Mouse (Mus musculus): ENCODE measurements around the gene Pigg. TPM values are rescaled to one million over a fixed set of nuclear protein-coding genes. Genes with fewer than 3 reads are reported as not detected.
A peak's percentile ranks its signal among the peaks of the same experiment; 100 is the strongest.

Gene Pigg
- polyA plus RNA-seq, 1 experiment, result 7.9 TPM

- Histone ChIP-seq H3K4me1 (ENCODE audit: control insufficient read depth, insufficient read depth, low read length) (peaks cover 3% of the 10 kb centered on the region; the same call in 1 of the 2 replicates), H3K27ac (ENCODE audit: insufficient read depth, low read length) (no peak overlapping the region), H3K4me3 (ENCODE audit: insufficient read depth, low read length) (peak overlapping the region; percentile 52)
- no peak for TF ChIP-seq CTCF (IDR thresholded peaks at IDR 0.05; ENCODE audit: borderline replicate concordance, insufficient read depth, low read length)
- no peak for TF ChIP-seq POLR2A (IDR thresholded peaks at IDR 0.05; ENCODE audit: low read depth, low read length)
These were observed 56.0 kb downstream of the Pigg start for GRCm38 (mm10) chr5:108368446-108368845.

- Histone ChIP-seq H3K4me1 (ENCODE audit: control insufficient read depth, insufficient read depth, low read length) (peaks cover 3% of the 10 kb centered on the region; the same call in 1 of the 2 replicates), H3K27ac (ENCODE audit: insufficient read depth, low read length) (no peak overlapping the region), H3K4me3 (ENCODE audit: insufficient read depth, low read length) (peak overlapping the region; percentile 52)
- no peak for TF ChIP-seq POLR2A (IDR thresholded peaks at IDR 0.05; ENCODE audit: low read depth, low read length)
These were observed 56.6 kb downstream of the Pigg start for GRCm38 (mm10) chr5:108368851-108369621.

GRCm38 (mm10) chr5:108369964-108370363, 57.6 kb downstream of the Pigg start:
- H3K4me3 ChIP-seq (ENCODE audit: insufficient read depth, low read length), result no peak overlapping the region
- H3K27ac ChIP-seq (ENCODE audit: insufficient read depth, low read length), result no peak overlapping the region
- H3K4me1 ChIP-seq (ENCODE audit: control insufficient read depth, insufficient read depth, low read length), result peaks cover 3% of the 10 kb centered on the region; the same call in 1 of the 2 replicates
- TF ChIP-seq POLR2A (IDR thresholded peaks at IDR 0.05; ENCODE audit: low read depth, low read length) (no peak), CTCF (IDR thresholded peaks at IDR 0.05; ENCODE audit: borderline replicate concordance, insufficient read depth, low read length) (no peak)

- TF ChIP-seq CTCF (IDR thresholded peaks at IDR 0.05; ENCODE audit: borderline replicate concordance, insufficient read depth, low read length) (no peak), POLR2A (IDR thresholded peaks at IDR 0.05; ENCODE audit: low read depth, low read length) (no peak)
- no peaks in the 10 kb centered on the region for H3K4me1 ChIP-seq (ENCODE audit: control insufficient read depth, insufficient read depth, low read length)
- no peak overlapping the region for H3K4me3 ChIP-seq (ENCODE audit: insufficient read depth, low read length)
- H3K27ac ChIP-seq (ENCODE audit: insufficient read depth, low read length), result no peak overlapping the region
These were observed 61.7 kb downstream of the Pigg start for GRCm38 (mm10) chr5:108374079-108374478.

- Histone ChIP-seq H3K27ac (ENCODE audit: insufficient read depth, low read length) (no peak overlapping the region), H3K4me1 (ENCODE audit: control insufficient read depth, insufficient read depth, low read length) (no peaks in the 10 kb centered on the region), H3K4me3 (ENCODE audit: insufficient read depth, low read length) (no peak overlapping the region)
- no peak for TF ChIP-seq CTCF (IDR thresholded peaks at IDR 0.05; ENCODE audit: borderline replicate concordance, insufficient read depth, low read length)
- TF ChIP-seq POLR2A (IDR thresholded peaks at IDR 0.05; ENCODE audit: low read depth, low read length), result no peak
These were observed 63.6 kb downstream of the Pigg start for GRCm38 (mm10) chr5:108376059-108376458.

- Histone ChIP-seq H3K4me3 (ENCODE audit: insufficient read depth, low read length) (no peak overlapping the region), H3K27ac (ENCODE audit: insufficient read depth, low read length) (no peak overlapping the region)
- TF ChIP-seq POLR2A (IDR thresholded peaks at IDR 0.05; ENCODE audit: low read depth, low read length) (no peak), CTCF (IDR thresholded peaks at IDR 0.05; ENCODE audit: borderline replicate concordance, insufficient read depth, low read length) (no peak)
These were observed 65.9 kb downstream of the Pigg start for GRCm38 (mm10) chr5:108378346-108378745.

GRCm38 (mm10) chr5:108385632-108386031, 73.2 kb downstream of the Pigg start:
- H3K4me1 ChIP-seq (ENCODE audit: control insufficient read depth, insufficient read depth, low read length), result peaks cover 2% of the 10 kb centered on the region; the same call in 1 of the 2 replicates
- H3K27ac ChIP-seq (ENCODE audit: insufficient read depth, low read length), result no peak overlapping the region
- TF ChIP-seq POLR2A (IDR thresholded peaks at IDR 0.05; ENCODE audit: low read depth, low read length) (no peak), CTCF (IDR thresholded peaks at IDR 0.05; ENCODE audit: borderline replicate concordance, insufficient read depth, low read length) (no peak)
- H3K4me3 ChIP-seq (ENCODE audit: insufficient read depth, low read length), result no peak overlapping the region

More at GRCm38 (mm10) chr5:108378346-108378745, 65.9 kb downstream of the Pigg start:
- no peaks in the 10 kb centered on the region for H3K4me1 ChIP-seq (ENCODE audit: control insufficient read depth, insufficient read depth, low read length)

GRCm38 (mm10) chr5:108386449-108386848, 74.0 kb downstream of the Pigg start:
- Histone ChIP-seq H3K27ac (ENCODE audit: insufficient read depth, low read length) (no peak overlapping the region), H3K4me1 (ENCODE audit: control insufficient read depth, insufficient read depth, low read length) (peaks cover 2% of the 10 kb centered on the region; the same call in 1 of the 2 replicates), H3K4me3 (ENCODE audit: insufficient read depth, low read length) (no peak overlapping the region)
- TF ChIP-seq CTCF (IDR thresholded peaks at IDR 0.05; ENCODE audit: borderline replicate concordance, insufficient read depth, low read length) (no peak), POLR2A (IDR thresholded peaks at IDR 0.05; ENCODE audit: low read depth, low read length) (no peak)

- Histone ChIP-seq H3K4me1 (ENCODE audit: control insufficient read depth, insufficient read depth, low read length) (peaks cover 2% of the 10 kb centered on the region; the same call in 1 of the 2 replicates), H3K4me3 (ENCODE audit: insufficient read depth, low read length) (no peak within 1 kb of the TSS), H3K27ac (ENCODE audit: insufficient read depth, low read length) (no peak within 1 kb of the TSS)
- TF ChIP-seq POLR2A (IDR thresholded peaks at IDR 0.05; ENCODE audit: low read depth, low read length) (no peak), CTCF (IDR thresholded peaks at IDR 0.05; ENCODE audit: borderline replicate concordance, insufficient read depth, low read length) (no peak)
These were observed 75.8 kb downstream of the Pigg start, which contains the start of gene Pde6b for GRCm38 (mm10) chr5:108388201-108388600. TSS of gene Pde6b (plus strand) at chr5:108388391.

GRCm38 (mm10) chr5:108389744-108390143, 77.3 kb downstream of the Pigg start:
- H3K4me3 ChIP-seq (ENCODE audit: insufficient read depth, low read length), result no peak overlapping the region
- TF ChIP-seq POLR2A (IDR thresholded peaks at IDR 0.05; ENCODE audit: low read depth, low read length) (no peak), CTCF (IDR thresholded peaks at IDR 0.05; ENCODE audit: borderline replicate concordance, insufficient read depth, low read length) (no peak)

More at GRCm38 (mm10) chr5:108389744-108390143, 77.3 kb downstream of the Pigg start:
- Histone ChIP-seq H3K27ac (ENCODE audit: insufficient read depth, low read length) (no peak overlapping the region), H3K4me1 (ENCODE audit: control insufficient read depth, insufficient read depth, low read length) (peaks cover 2% of the 10 kb centered on the region; the same call in 1 of the 2 replicates)

Other genes starting within 250 kb of the Pigg start
- 29.2 and 35.3 TPM in 2 replicates for gene Mtf2, start 246.9 kb upstream of the Pigg start, polyA plus RNA-seq (2011; ENCODE audit: insufficient read length, low read depth, missing spikeins)
- gene Tmed5, start 180.0 kb upstream of the Pigg start, polyA plus RNA-seq (2011; ENCODE audit: insufficient read length, low read depth, missing spikeins), result 61.1 and 68.8 TPM in 2 replicates
- 3.5 and 7.5 TPM in 2 replicates for gene Ccdc18, start 179.7 kb upstream of the Pigg start, polyA plus RNA-seq (2011; ENCODE audit: insufficient read length, low read depth, missing spikeins)
- 32.9 and 34.8 TPM in 2 replicates for gene Dr1, start 43.7 kb upstream of the Pigg start, polyA plus RNA-seq (2011; ENCODE audit: insufficient read length, low read depth, missing spikeins)
- 0.27 and 0.37 TPM in 2 replicates for gene Gm42517, start 55.3 kb downstream of the Pigg start, polyA plus RNA-seq (2011; ENCODE audit: insufficient read length, low read depth, missing spikeins)
- gene Pde6b, start 75.8 kb downstream of the Pigg start, polyA plus RNA-seq (2011; ENCODE audit: insufficient read length, low read depth, missing spikeins), result not detected in 2 replicates
- 264 and 289 TPM in 2 replicates for gene Atp5k, start 121.8 kb downstream of the Pigg start, polyA plus RNA-seq (2011; ENCODE audit: insufficient read length, low read depth, missing spikeins)
- gene Mfsd7a, start 136.3 kb downstream of the Pigg start, polyA plus RNA-seq (2011; ENCODE audit: insufficient read length, low read depth, missing spikeins), result 0.72 and 0.95 TPM in 2 replicates
- gene Pcgf3, start 148.6 kb downstream of the Pigg start, polyA plus RNA-seq (2011; ENCODE audit: insufficient read length, low read depth, missing spikeins), result 92.3 and 93.4 TPM in 2 replicates
- not detected in 2 replicates for gene Cplx1, start 237.4 kb downstream of the Pigg start, polyA plus RNA-seq (2011; ENCODE audit: insufficient read length, low read depth, missing spikeins)